Mouse (Mus musculus) heart, postnatal 25 days (tissue): ENCODE measurements around the gene Gm11060. TPM values are rescaled to one million over a fixed set of nuclear protein-coding genes. Genes with fewer than 3 reads are reported as not detected.

Experiments
- DNase-seq: peaks from one replicate; pipeline ENCODE4 v3.0.0; 2022; ENCODE audit warnings: low spot score
- intact Hi-C: fragments of 180-260 bp; cut with DNase I; formaldehyde crosslinking; loops from one replicate; pipeline ENCODE4 v1.15.1; 2025
- total RNA-seq, 2 experiments: library from RNA; stranded (reverse); gene quantifications; 2 replicates each; pipeline ENCODE4 v1.2.3; 2021

The Gm11060 gene
- total RNA-seq, 2 experiments from 2014 or later: not detected

DNA sequence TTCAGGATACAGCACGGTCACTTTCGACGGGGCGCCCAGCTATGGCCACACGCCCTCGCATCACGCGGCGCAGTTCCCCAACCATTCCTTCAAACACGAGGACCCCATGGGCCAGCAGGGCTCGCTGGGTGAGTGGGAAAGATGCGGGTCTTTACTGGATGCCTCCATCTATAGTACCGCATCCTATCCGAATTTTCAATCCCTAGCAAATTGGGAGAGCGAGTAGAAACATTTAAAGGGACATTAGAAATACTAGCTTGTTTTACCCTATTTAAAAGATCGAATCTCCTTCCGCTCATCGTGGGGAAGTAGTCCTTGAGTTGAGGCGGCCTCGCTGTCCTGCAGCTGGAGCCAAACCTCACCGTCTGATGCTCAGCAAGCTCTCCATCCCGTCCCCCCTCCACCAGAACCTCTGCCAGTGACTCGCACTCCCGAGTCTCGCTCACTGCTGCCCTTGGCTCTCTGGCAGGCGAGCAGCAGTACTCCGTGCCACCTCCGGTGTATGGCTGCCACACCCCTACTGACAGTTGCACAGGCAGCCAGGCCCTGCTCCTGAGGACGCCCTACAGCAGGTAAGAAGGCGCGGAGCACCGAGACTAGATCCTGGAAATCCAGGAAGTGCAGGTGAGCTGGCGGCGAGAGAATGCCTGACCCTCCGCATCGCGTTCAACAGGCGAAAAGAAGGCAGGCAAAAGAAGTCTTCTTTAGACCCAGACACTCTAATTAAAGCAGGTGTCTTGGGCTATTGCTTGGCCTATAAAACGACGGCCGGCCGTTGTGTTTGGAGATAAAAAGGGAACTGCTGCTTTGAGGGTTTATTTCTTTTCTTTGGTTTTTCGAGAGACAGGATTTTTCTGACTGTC lies 41.3 kb downstream of the Gm11060 start:
- intact Hi-C loops: no loop called here
- no peak for DNase-seq

DNA sequence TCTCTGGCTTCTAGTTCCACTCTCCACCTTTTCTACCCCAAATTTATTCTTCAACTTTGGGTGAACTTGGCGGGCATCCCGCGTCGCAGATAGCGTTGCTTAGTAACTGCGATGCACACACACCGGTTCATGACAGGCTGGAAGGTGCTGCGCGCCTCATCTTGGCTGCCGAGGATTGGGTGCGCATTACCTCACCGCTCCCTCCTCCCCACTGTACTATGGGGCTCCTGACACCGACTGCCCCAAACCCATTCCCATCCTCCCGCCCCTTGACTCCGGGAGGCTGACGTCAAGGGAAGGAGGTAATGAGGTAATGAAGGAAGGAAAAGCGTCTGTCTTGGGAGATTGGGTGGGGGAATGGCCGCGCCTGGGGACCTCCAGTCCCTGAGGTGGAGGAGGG lies 42.5 kb downstream of the Gm11060 start:
- peak; percentile 58 for DNase-seq
- intact Hi-C loops: no loop called here

DNA sequence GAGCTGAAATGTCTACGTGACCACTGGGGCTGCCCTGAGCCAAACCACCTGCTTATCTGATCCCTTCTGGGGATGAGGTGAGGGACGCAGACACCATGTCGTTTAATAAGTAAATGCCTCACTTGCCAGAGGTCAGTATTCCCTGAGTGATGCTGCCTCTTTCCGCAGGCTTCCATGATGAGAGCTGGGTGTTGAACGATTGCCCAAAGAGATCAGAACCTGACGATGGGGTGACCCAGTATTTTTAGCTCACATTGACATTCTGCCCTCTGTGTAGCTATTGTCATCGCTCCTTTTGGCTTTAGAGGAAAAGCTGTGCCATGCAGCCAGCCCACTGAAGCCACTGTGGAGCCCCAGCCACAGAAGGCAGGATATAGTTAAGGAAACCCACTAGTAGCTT lies 47.7 kb downstream of the Gm11060 start:
- no peak for DNase-seq
- intact Hi-C loops: no loop called here

DNA sequence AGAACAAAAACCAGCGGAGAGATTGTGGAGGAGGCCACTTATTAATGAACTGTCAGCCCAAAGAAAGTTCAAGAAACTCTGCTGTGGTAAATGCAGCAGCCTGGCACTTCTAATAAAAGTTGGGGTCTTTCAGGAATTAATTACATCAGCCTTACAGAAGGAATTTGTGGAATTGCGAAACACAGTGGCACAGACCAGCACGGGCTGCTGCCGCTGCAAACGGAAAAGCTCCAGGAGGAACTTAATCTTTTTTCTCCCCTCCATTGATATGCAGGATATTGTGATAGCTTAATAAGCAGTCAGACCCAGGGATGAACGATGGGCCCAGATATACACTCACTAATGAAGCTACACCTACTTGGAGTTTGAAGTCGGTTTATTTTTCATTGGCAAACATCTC lies 49.6 kb downstream of the Gm11060 start:
- no peak for DNase-seq
- intact Hi-C loops: no loop called here

Other genes starting within 250 kb of the Gm11060 start
- 1 to 10 TPM in 1 of 2 experiments, under 1 TPM in 1; 0.78 to 1.4 TPM for gene Prrg4, start 242.1 kb upstream of the Gm11060 start, total RNA-seq
- gene Ccdc73, start 224.2 kb upstream of the Gm11060 start, total RNA-seq: 1 to 10 TPM; 3.9 to 4.2 TPM
- 100 to 1,000 TPM; 123 to 142 TPM for gene Eif3m, start 74.9 kb upstream of the Gm11060 start, total RNA-seq
- 1 to 10 TPM; 6.0 to 6.6 TPM for gene Wt1, start 34.5 kb downstream of the Gm11060 start, total RNA-seq
- 1 to 10 TPM; 1.8 to 2.0 TPM for gene Them7, start 132.3 kb downstream of the Gm11060 start, total RNA-seq